Mouse (Mus musculus): ENCODE data around the gene Rab5c.

GRCm38 (mm10) chr11:100718866-100719265 lies 19.1 kb downstream of the Rab5c start:
- no peak for TF ChIP-seq CTCF (IDR thresholded peaks at IDR 0.05; ENCODE audit: extremely low read depth, insufficient read length, insufficient replicate concordance, low read depth, low read length)
- no peak for TF ChIP-seq POLR2A (IDR thresholded peaks at IDR 0.05; ENCODE audit: low read depth, low read length)

Data from small intestine, adult 2 months (tissue).